Mouse (Mus musculus) spleen, adult 2 months (tissue): Measurements from ENCODE around the gene Plb1. TPM values are rescaled to one million over a fixed set of nuclear protein-coding genes. Genes with fewer than 3 reads are reported as not detected.

Experiments used
- DNase-seq, 2 experiments: peaks; one replicate each; pipeline versions ENCODE4 v3.0.0 to v3.0.0-alpha.2; 2012 to 2021; ENCODE audit warnings: low spot score in 2 of 2, low read depth in 1 of 2
- H3K27ac ChIP-seq: fragments of 200-500 bp; 2 replicates; pipeline ENCODE4 v1.5.1; 2012; ENCODE audit warnings: low read length, inconsistent platforms; ENCODE audit not compliant: insufficient read depth
- H3K27me3 ChIP-seq: fragments of 200-500 bp; 2 replicates; pipeline ENCODE4 v1.6.1; 2012; ENCODE audit warnings: mild to moderate bottlenecking, moderate library complexity, low read length, inconsistent platforms; ENCODE audit not compliant: control insufficient read depth, insufficient read depth
- H3K36me3 ChIP-seq: fragments of 200-500 bp; 2 replicates; pipeline ENCODE4 v1.6.1; 2012; ENCODE audit warnings: mild to moderate bottlenecking, low read length, inconsistent platforms; ENCODE audit not compliant: control insufficient read depth, insufficient read depth
- H3K4me1 ChIP-seq: fragments of 200-500 bp; 2 replicates; pipeline ENCODE4 v1.6.1; 2011; ENCODE audit warnings: inconsistent platforms; ENCODE audit not compliant: control insufficient read depth, insufficient read depth, insufficient read length
- H3K4me3 ChIP-seq: fragments of 200-500 bp; 2 replicates; pipeline ENCODE4 v1.5.1; 2011; ENCODE audit warnings: mild to moderate bottlenecking, inconsistent platforms; ENCODE audit not compliant: insufficient read depth, insufficient read length; ENCODE audit errors: extremely low read depth
- CTCF ChIP-seq: fragments of 200-500 bp; IDR thresholded peaks from 2 replicates; pipeline ENCODE4 v1.5.1; 2011; ENCODE audit warnings: mild to moderate bottlenecking, inconsistent platforms; ENCODE audit not compliant: insufficient read depth, insufficient read length, insufficient replicate concordance; ENCODE audit errors: extremely low read depth
- POLR2A ChIP-seq: fragments of 200-500 bp; IDR thresholded peaks from 2 replicates; pipeline ENCODE4 v1.6.1; 2011; ENCODE audit warnings: low read depth, low read length, inconsistent platforms
- WGBS: fragments of 180-500 bp; shearing (Covaris S2); methylation state at CpG from one replicate; pipeline ENCODE4 v1.1.7; 2018; 5-methylcytosine and 5-hydroxymethylcytosine counted together
- polyA plus RNA-seq: library from polyadenylated mRNA; depleted of rRNA; stranded (reverse); fragments of >200 nt; gene quantifications from 2 replicates; pipeline ENCODE4 v1.2.3, GENCODE M21; 2012

The Plb1 gene
- polyA plus RNA-seq, 1 experiment: 0.29 TPM

GRCm38 (mm10) chr5:32400926-32401325, 168.4 kb downstream of the Plb1 start:
- H3K27me3 ChIP-seq: no peaks in the 10 kb centered on the region
- no peaks in the 10 kb centered on the region for H3K36me3 ChIP-seq
- no peak overlapping the region for H3K27ac ChIP-seq
- no peak overlapping the region for H3K4me3 ChIP-seq
- TF ChIP-seq CTCF: no peak
- TF ChIP-seq POLR2A: no peak
- no peaks in the 10 kb centered on the region for H3K4me1 ChIP-seq
- WGBS: 80% methylated on average over 2 of the region's 2 CpGs
- no peak for DNase-seq

GRCm38 (mm10) chr5:32403082-32403953, 170.8 kb downstream of the Plb1 start:
- H3K4me1 ChIP-seq: no peaks in the 10 kb centered on the region
- WGBS: 49% methylated on average over 9 of the region's 9 CpGs
- H3K27ac ChIP-seq: no peak overlapping the region
- no peak for TF ChIP-seq CTCF
- DNase-seq: no peak
- H3K4me3 ChIP-seq: no peak overlapping the region
- no peaks in the 10 kb centered on the region for H3K36me3 ChIP-seq
- H3K27me3 ChIP-seq: no peaks in the 10 kb centered on the region

GRCm38 (mm10) chr5:32405199-32405855, 172.8 kb downstream of the Plb1 start:
- no peak for TF ChIP-seq CTCF
- DNase-seq: no peak
- H3K4me3 ChIP-seq: no peak overlapping the region

GRCm38 (mm10) chr5:32408771-32409170, 176.3 kb downstream of the Plb1 start:
- DNase-seq: no peak
- WGBS: 85% methylated on average over 1 of the region's 1 CpGs
- Histone ChIP-seq H3K36me3 (no peaks in the 10 kb centered on the region), H3K27ac (no peak overlapping the region), H3K4me3 (no peak overlapping the region), H3K4me1 (peaks cover 16% of the 10 kb centered on the region; the same call in 1 of the 2 replicates), H3K27me3 (no peaks in the 10 kb centered on the region)
- TF ChIP-seq CTCF (no peak), POLR2A (no peak)

More at GRCm38 (mm10) chr5:32405199-32405855, 172.8 kb downstream of the Plb1 start:
- H3K27me3 ChIP-seq: no peaks in the 10 kb centered on the region
- no peaks in the 10 kb centered on the region for H3K4me1 ChIP-seq
- no peaks in the 10 kb centered on the region for H3K36me3 ChIP-seq
- WGBS: 88% methylated on average over 4 of the region's 4 CpGs
- no peak overlapping the region for H3K27ac ChIP-seq

GRCm38 (mm10) chr5:32409747-32410146, 177.2 kb downstream of the Plb1 start:
- WGBS: 92% methylated on average over 2 of the region's 2 CpGs
- Histone ChIP-seq H3K4me1 (peaks cover 19% of the 10 kb centered on the region; the same call in 1 of the 2 replicates), H3K36me3 (no peaks in the 10 kb centered on the region), H3K4me3 (no peak overlapping the region), H3K27ac (no peak overlapping the region), H3K27me3 (no peaks in the 10 kb centered on the region)
- TF ChIP-seq CTCF (no peak), POLR2A (no peak)
- no peak for DNase-seq

GRCm38 (mm10) chr5:32410954-32411688, 178.6 kb downstream of the Plb1 start:
- H3K36me3 ChIP-seq: no peaks in the 10 kb centered on the region
- no peak overlapping the region for H3K4me3 ChIP-seq
- H3K27ac ChIP-seq: no peak overlapping the region
- DNase-seq: no peak
- H3K4me1 ChIP-seq: peaks cover 19% of the 10 kb centered on the region; the same call in 1 of the 2 replicates
- no peak for TF ChIP-seq POLR2A
- TF ChIP-seq CTCF: no peak
- no peaks in the 10 kb centered on the region for H3K27me3 ChIP-seq
- WGBS: 17% methylated on average over 3 of the region's 3 CpGs
